Mouse (Mus musculus) lung, embryonic 14.5 days (tissue): ENCODE data around the gene Szt2. TPM values are rescaled to one million over a fixed set of nuclear protein-coding genes. Genes with fewer than 3 reads are reported as not detected.

ENCODE experiments used
- ATAC-seq: fragments of 200-750 bp; cut with Nextera tagmentation; 2 replicates; pipeline ENCODE4 v1.8.0; 2017; ENCODE audit warnings: mild to moderate bottlenecking, moderate TSS enrichment, moderate library complexity; ENCODE audit not compliant: insufficient read depth
- DNase-seq: peaks from one replicate; pipeline ENCODE4 v3.0.0-alpha.2; 2015
- H3K27ac ChIP-seq: fragments of 300-500 bp; sonication (generic); 2 replicates; pipeline ENCODE4 v1.5.1; 2014; ENCODE audit warnings: low read depth, mild to moderate bottlenecking, moderate library complexity
- H3K27me3 ChIP-seq: fragments of 300-500 bp; sonication (generic); 2 replicates; pipeline ENCODE4 v1.6.1; 2014; ENCODE audit warnings: low read length, control low read depth; ENCODE audit not compliant: insufficient read depth
- H3K36me3 ChIP-seq: fragments of 300-500 bp; sonication (generic); 2 replicates; pipeline ENCODE4 v1.6.1; 2014; ENCODE audit warnings: control low read depth; ENCODE audit not compliant: insufficient read depth
- H3K4me1 ChIP-seq: fragments of 300-500 bp; sonication (generic); 2 replicates; pipeline ENCODE4 v1.6.1; 2014; ENCODE audit warnings: antibody characterized with exemption, control low read depth; ENCODE audit not compliant: insufficient read depth
- H3K4me2 ChIP-seq: fragments of 300-500 bp; sonication (generic); 2 replicates; pipeline ENCODE4 v1.6.1; 2014; ENCODE audit warnings: mild to moderate bottlenecking
- H3K4me3 ChIP-seq: fragments of 300-500 bp; sonication (generic); 2 replicates; pipeline ENCODE4 v1.5.1; 2014; ENCODE audit warnings: low read depth, low read length
- H3K9ac ChIP-seq: fragments of 300-500 bp; sonication (generic); 2 replicates; pipeline ENCODE4 v1.6.1; 2014
- H3K9me3 ChIP-seq: fragments of 300-500 bp; sonication (generic); 2 replicates; pipeline ENCODE4 v1.6.1; 2016; ENCODE audit warnings: low read depth, low read length, control low read depth
- CTCF ChIP-seq: IDR thresholded peaks from 2 replicates; pipeline ENCODE4 v1.5.1; 2016; ENCODE audit warnings: antibody characterized with exemption, low read depth
- WGBS: fragments of 180-500 bp; shearing (Covaris S2); extraction: QIAGEN DNeasy Blood & Tissue Kit; methylation state at CpG from one replicate; pipeline ENCODE4 v1.1.7; 2014; 5-methylcytosine and 5-hydroxymethylcytosine counted together
- polyA plus RNA-seq: library from polyadenylated mRNA; unstranded; fragments of >200 nt; fragmentation: Nextera tagmentation; extraction: Ambion mirVana; gene quantifications from 2 replicates; pipeline ENCODE4 v1.2.1, GENCODE M21; 2014

Gene Szt2
- polyA plus RNA-seq, 1 experiment from 2014 or later: 11.7 TPM

- ATAC-seq (no peak), DNase-seq (no peak)
- Histone ChIP-seq H3K36me3 (no peaks in the 10 kb centered on the region), H3K4me2 (no peak overlapping the region), H3K4me3 (no peak overlapping the region), H3K27me3 (no peaks in the 10 kb centered on the region), H3K4me1 (no peaks in the 10 kb centered on the region), H3K9me3 (no peaks in the 10 kb centered on the region), H3K27ac (no peak overlapping the region), H3K9ac (no peak overlapping the region)
- 49% methylated on average over 13 of the region's 13 CpGs for whole genome bisulfite sequencing
- TF ChIP-seq CTCF: no peak
Observed at GRCm38 (mm10) chr4:118347529-118348309, 61.4 kb downstream of the Szt2 start.

DNA sequence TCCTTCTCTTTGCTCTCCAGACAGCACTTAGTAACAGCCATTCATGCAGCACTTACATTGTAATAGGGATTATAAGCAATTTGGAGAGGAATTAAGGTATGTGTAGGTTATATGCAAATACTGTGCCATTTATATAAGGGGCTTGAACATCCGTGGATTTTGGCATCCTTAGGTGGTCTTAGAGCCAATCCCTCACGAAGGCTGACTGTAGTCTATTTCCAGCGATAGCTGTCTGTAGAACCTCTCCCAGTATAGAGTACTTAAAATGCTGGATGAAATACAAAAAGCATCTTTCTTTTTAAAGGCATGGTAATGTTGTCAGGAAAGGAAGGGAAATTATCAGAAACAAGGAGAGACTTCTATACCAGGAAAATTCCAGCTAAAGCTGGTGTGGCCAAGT, 67.6 kb downstream of the Szt2 start:
- no peak for TF ChIP-seq CTCF
- no peak overlapping the region for H3K27ac ChIP-seq
- ATAC-seq (no peak), DNase-seq (no peak)
- H3K4me3 ChIP-seq: no peak overlapping the region
- no peaks in the 10 kb centered on the region for H3K4me1 ChIP-seq
- WGBS: 76% methylated on average over 3 of the region's 3 CpGs
- no peaks in the 10 kb centered on the region for H3K27me3 ChIP-seq
- H3K4me2 ChIP-seq: no peak overlapping the region
- no peaks in the 10 kb centered on the region for H3K9me3 ChIP-seq
- no peak overlapping the region for H3K9ac ChIP-seq
- H3K36me3 ChIP-seq: no peaks in the 10 kb centered on the region

- no peaks in the 10 kb centered on the region for H3K9me3 ChIP-seq
- H3K36me3 ChIP-seq: no peaks in the 10 kb centered on the region
- no peaks in the 10 kb centered on the region for H3K27me3 ChIP-seq
- no peak overlapping the region for H3K4me3 ChIP-seq
- no peaks in the 10 kb centered on the region for H3K4me1 ChIP-seq
- DNase-seq: peak; percentile 89
- 0 out of 2 replicates have a peak, but pooled peaks have one; percentile 35 for ATAC-seq
- TF ChIP-seq CTCF: peak; percentile 68
- no peak overlapping the region for H3K4me2 ChIP-seq
- H3K9ac ChIP-seq: no peak overlapping the region
- H3K27ac ChIP-seq: no peak overlapping the region
- 14% methylated on average over 7 of the region's 7 CpGs for WGBS
Observed at GRCm38 (mm10) chr4:118336658-118337057, 72.4 kb downstream of the Szt2 start.

DNA sequence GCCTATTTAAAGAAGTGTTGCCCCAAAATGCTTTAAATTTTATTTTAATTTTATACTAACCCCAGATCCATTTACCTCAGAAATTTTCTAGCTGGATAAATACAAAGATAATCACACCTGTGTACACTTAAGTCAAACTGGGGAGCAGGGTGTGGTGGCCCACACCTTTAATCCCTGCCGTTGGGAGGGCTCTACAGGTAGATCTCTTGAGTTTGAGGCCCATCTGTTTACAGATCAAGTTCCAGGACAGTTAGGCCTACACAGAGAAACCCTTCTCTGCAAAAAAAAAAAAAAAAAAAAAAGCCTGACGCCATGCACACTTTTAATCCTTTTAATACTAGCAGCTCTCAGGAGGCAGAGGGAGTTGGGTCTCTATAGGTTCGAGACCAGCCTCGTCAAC, 73.1 kb downstream of the Szt2 start:
- Histone ChIP-seq H3K4me1 (no peaks in the 10 kb centered on the region), H3K9me3 (no peaks in the 10 kb centered on the region), H3K4me3 (no peak overlapping the region), H3K27ac (no peak overlapping the region), H3K4me2 (no peak overlapping the region), H3K36me3 (no peaks in the 10 kb centered on the region), H3K9ac (no peak overlapping the region), H3K27me3 (no peaks in the 10 kb centered on the region)
- DNase-seq: no peak
- 78% methylated on average over 4 of the region's 4 CpGs for WGBS
- TF ChIP-seq CTCF: no peak
- no peak for ATAC-seq

DNA sequence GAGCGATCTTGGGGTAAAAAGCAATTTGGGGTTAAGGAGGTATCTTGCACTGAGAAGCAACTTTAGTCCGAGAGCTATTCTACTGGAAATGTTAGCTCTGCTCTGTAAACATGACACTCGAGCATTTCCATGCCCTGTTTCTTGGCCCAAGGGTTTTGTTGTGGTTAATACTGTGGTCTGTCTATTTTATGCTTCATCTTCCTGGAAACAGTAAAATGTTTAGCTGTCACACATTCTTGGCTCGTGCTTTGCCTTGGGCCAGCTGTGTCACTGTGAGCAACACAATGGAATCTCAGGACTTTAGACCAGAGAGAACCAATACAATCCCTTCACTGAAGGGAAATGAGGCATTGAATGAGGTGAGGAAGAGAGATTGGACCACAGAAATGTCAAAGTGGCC, 77.3 kb downstream of the Szt2 start:
- Histone ChIP-seq H3K27ac (peak overlapping the region; percentile 27; the same call in 1 of the 2 replicates), H3K9ac (no peak overlapping the region), H3K4me1 (no peaks in the 10 kb centered on the region), H3K9me3 (no peaks in the 10 kb centered on the region), H3K27me3 (no peaks in the 10 kb centered on the region), H3K36me3 (no peaks in the 10 kb centered on the region), H3K4me2 (no peak overlapping the region), H3K4me3 (no peak overlapping the region)
- peak; percentile 84 for DNase-seq
- ATAC-seq: peak; percentile 81
- no peak for TF ChIP-seq CTCF
- WGBS: 37% methylated on average over 4 of the region's 4 CpGs

GRCm38 (mm10) chr4:118326476-118326875, 82.6 kb downstream of the Szt2 start:
- DNase-seq (peak; percentile 34), ATAC-seq (no peak)
- Histone ChIP-seq H3K36me3 (no peaks in the 10 kb centered on the region), H3K9me3 (no peaks in the 10 kb centered on the region), H3K27me3 (no peaks in the 10 kb centered on the region), H3K27ac (no peak overlapping the region), H3K4me1 (no peaks in the 10 kb centered on the region), H3K4me3 (no peak overlapping the region), H3K4me2 (no peak overlapping the region), H3K9ac (no peak overlapping the region)
- WGBS: 51% methylated on average over 7 of the region's 7 CpGs
- no peak for TF ChIP-seq CTCF

GRCm38 (mm10) chr4:118320636-118321035, 88.4 kb downstream of the Szt2 start:
- Histone ChIP-seq H3K4me3 (no peak overlapping the region), H3K9me3 (no peaks in the 10 kb centered on the region), H3K4me1 (no peaks in the 10 kb centered on the region), H3K27ac (no peak overlapping the region), H3K9ac (no peak overlapping the region), H3K27me3 (no peaks in the 10 kb centered on the region; the same call in 1 of the 2 replicates), H3K36me3 (no peaks in the 10 kb centered on the region), H3K4me2 (no peak overlapping the region)
- ATAC-seq (peak; percentile 83), DNase-seq (peak; percentile 76)
- TF ChIP-seq CTCF: no peak
- WGBS: 39% methylated on average over 2 of the region's 2 CpGs
